Mouse (Mus musculus) kidney, embryonic 14.5 days (tissue): ENCODE results near the gene Med4. TPM values are rescaled to one million over a fixed set of nuclear protein-coding genes. Genes with fewer than 3 reads are reported as not detected.
A peak's percentile ranks its signal among the peaks of the same experiment; 100 is the strongest.

ENCODE experiments used
- ATAC-seq: fragments of 200-750 bp; cut with Nextera tagmentation; 2 replicates; pipeline ENCODE4 v1.8.0; 2017; ENCODE audit warnings: moderate number of reproducible peaks, mild to moderate bottlenecking, moderate TSS enrichment, moderate library complexity; ENCODE audit not compliant: low FRiP score, low TSS enrichment
- H3K27ac ChIP-seq: fragments of 300-500 bp; sonication (generic); 2 replicates; pipeline ENCODE4 v1.5.1; 2014; ENCODE audit warnings: low read depth, mild to moderate bottlenecking, low read length, moderate library complexity, mixed read lengths
- H3K27me3 ChIP-seq: fragments of 300-500 bp; sonication (generic); 2 replicates; pipeline ENCODE4 v1.6.1; 2014; ENCODE audit warnings: mild to moderate bottlenecking, low read length; ENCODE audit not compliant: control insufficient read depth, insufficient read depth
- H3K36me3 ChIP-seq: fragments of 300-500 bp; sonication (generic); 2 replicates; pipeline ENCODE4 v1.6.1; 2014; ENCODE audit warnings: low read length, mixed read lengths; ENCODE audit not compliant: control insufficient read depth, insufficient read depth
- H3K4me1 ChIP-seq: fragments of 300-500 bp; sonication (generic); 2 replicates; pipeline ENCODE4 v1.6.1; 2014; ENCODE audit warnings: low read length, mixed read lengths; ENCODE audit not compliant: control insufficient read depth, insufficient read depth
- H3K4me2 ChIP-seq: fragments of 300-500 bp; sonication (generic); replicated peaks from 2 replicates; pipeline ENCODE4 v1.6.1; 2014; ENCODE audit warnings: low read depth, mild to moderate bottlenecking, low read length
- H3K4me3 ChIP-seq: fragments of 300-500 bp; sonication (generic); 2 replicates; pipeline ENCODE4 v1.5.1; 2014; ENCODE audit warnings: mild to moderate bottlenecking, low read length
- H3K9ac ChIP-seq: fragments of 300-500 bp; sonication (generic); 2 replicates; pipeline ENCODE4 v1.6.1; 2014; ENCODE audit warnings: low read depth, mild to moderate bottlenecking, low read length, moderate library complexity
- H3K9me3 ChIP-seq: fragments of 300-500 bp; sonication (generic); 2 replicates; pipeline ENCODE4 v1.6.1; 2016; ENCODE audit warnings: low read length; ENCODE audit not compliant: control insufficient read depth
- WGBS: fragments of 180-500 bp; shearing (Covaris S2); extraction: QIAGEN DNeasy Blood & Tissue Kit; methylation state at CpG from one replicate; pipeline ENCODE4 v1.1.7; 2014; 5-methylcytosine and 5-hydroxymethylcytosine counted together
- polyA plus RNA-seq: library from polyadenylated mRNA; unstranded; fragments of >200 nt; fragmentation: Nextera tagmentation; extraction: Ambion mirVana; gene quantifications from 2 replicates; pipeline ENCODE4 v1.2.1, GENCODE M21; 2014

Gene Med4
- polyA plus RNA-seq, 1 experiment from 2014 or later = 90.6 TPM

DNA sequence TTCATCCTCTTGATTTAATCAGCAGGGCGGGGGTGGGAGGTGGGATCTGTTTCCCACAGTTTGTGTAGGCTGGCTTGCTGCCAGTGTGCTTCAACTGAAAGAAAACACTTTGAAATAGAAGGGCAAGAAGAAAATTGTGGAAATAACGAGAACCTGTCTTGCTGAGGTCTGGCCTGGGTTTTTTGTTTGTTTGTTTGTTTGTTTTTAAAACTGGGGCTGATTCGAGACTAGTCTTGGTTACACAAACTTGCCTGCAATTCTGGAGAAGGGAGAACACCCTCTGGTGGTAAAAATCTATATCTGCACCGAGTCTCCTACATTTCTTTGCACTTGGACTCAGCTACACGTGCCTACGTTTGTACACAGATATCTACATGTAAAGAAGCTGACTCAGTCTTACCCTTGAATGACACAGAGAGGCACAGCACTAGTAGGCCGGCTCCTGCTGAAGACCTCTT, 35.2 kb upstream of the Med4 start:
- H3K36me3 ChIP-seq = no peaks in the 10 kb centered on the region
- no peak overlapping the region for H3K9ac ChIP-seq
- peak overlapping the region; percentile 1; the same call in 1 of the 2 replicates for H3K27ac ChIP-seq
- peaks cover 19% of the 10 kb centered on the region; the same call in 1 of the 2 replicates for H3K4me1 ChIP-seq
- H3K4me3 ChIP-seq = no peak overlapping the region
- H3K27me3 ChIP-seq = no peaks in the 10 kb centered on the region
- WGBS = 23% methylated on average over 7 of the region's 7 CpGs
- peak; percentile 60; the same call in 1 of the 2 replicates for ATAC-seq
- H3K4me2 ChIP-seq = no peak overlapping the region
- H3K9me3 ChIP-seq = no peaks in the 10 kb centered on the region

GRCm38 (mm10) chr14:73475506-73475905, 34.3 kb upstream of the Med4 start:
- ATAC-seq = no peak; the same call in 1 of the 2 replicates
- Histone ChIP-seq H3K4me3 (no peak overlapping the region), H3K27me3 (no peaks in the 10 kb centered on the region), H3K4me1 (peaks cover 19% of the 10 kb centered on the region; the same call in 1 of the 2 replicates), H3K9ac (no peak overlapping the region), H3K27ac (no peak overlapping the region), H3K9me3 (no peaks in the 10 kb centered on the region), H3K36me3 (no peaks in the 10 kb centered on the region), H3K4me2 (no peak overlapping the region)
- 44% methylated on average over 7 of the region's 7 CpGs for WGBS

DNA sequence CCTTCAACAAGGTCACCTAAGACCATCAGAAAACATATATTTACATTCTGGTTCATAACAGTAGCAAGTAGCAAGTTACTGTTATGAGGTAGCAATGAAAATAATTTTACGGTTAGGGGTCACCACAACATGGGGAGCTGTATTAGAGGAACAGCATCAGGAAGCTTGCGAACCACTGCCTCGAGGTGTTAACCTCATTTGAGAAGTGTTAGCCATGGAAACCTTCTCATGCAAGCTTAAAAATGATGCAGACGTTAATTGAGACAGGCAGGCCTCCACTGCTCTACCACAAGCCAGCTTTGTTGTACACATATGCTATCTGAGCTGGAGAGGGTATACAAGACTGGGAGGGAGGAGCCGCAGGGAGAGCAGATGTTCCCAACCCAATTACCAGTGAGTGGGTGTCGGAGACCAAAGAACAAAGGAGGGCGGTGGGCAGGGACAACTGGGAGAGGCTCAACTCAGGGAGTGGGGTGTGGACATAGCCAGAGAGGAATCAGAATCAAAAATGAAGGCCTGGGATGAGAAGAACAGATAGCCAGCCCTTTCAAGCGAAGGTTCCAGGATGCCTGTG, 33.4 kb upstream of the Med4 start:
- no peaks in the 10 kb centered on the region for H3K27me3 ChIP-seq
- ATAC-seq = no peak
- WGBS = 66% methylated on average over 8 of the region's 8 CpGs

DNA sequence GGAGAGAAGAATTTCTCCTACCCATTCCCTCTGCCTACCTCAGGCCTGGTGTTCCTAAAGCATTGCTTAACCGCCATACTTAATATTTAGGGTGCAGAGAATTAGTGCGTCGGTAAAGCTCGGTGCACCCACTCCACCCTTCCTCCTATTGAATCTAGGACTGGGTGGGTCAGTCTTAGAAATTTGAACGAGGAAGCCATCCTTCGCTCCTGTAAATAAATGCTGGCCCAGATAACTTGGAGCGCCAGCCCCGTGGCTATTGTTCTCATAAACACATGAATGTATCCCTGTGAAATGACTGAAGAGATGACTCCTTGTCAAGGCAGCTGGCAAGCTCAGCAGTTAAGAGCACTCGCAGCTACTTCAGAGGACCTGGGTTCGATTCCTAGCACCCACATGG, 32.7 kb upstream of the Med4 start:
- H3K4me3 ChIP-seq = no peak overlapping the region
- peaks cover 19% of the 10 kb centered on the region; the same call in 1 of the 2 replicates for H3K4me1 ChIP-seq
- H3K27ac ChIP-seq = no peak overlapping the region
- no peaks in the 10 kb centered on the region for H3K27me3 ChIP-seq
- no peaks in the 10 kb centered on the region for H3K36me3 ChIP-seq
- WGBS = 95% methylated on average over 10 of the region's 10 CpGs
- H3K9me3 ChIP-seq = no peaks in the 10 kb centered on the region
- ATAC-seq = no peak
- no peak overlapping the region for H3K4me2 ChIP-seq
- no peak overlapping the region for H3K9ac ChIP-seq

More for the DNA sequence above, 33.4 kb upstream of the Med4 start:
- no peaks in the 10 kb centered on the region for H3K36me3 ChIP-seq
- H3K27ac ChIP-seq = no peak overlapping the region
- H3K4me2 ChIP-seq = no peak overlapping the region
- peaks cover 19% of the 10 kb centered on the region; the same call in 1 of the 2 replicates for H3K4me1 ChIP-seq
- H3K4me3 ChIP-seq = no peak overlapping the region
- H3K9me3 ChIP-seq = no peaks in the 10 kb centered on the region
- H3K9ac ChIP-seq = no peak overlapping the region

DNA sequence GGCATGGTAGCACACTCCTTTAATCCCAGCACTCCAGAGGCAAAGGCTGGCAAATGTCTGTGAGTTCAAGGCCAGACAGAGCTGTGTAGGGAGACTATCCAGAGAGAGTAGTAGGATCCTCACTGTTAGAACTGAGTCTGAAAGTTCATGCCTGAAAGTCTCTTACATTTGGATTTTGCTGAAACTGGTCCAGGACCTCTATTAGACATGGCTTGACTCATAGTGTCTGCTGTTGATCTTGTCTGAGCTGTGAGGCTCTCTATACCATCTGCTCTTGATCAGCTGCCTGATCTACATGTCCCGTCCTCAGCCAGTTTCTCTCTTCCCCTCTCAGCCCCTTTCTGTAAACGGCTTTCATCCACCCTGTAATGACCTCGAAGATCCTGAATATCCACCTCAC, 31.5 kb upstream of the Med4 start:
- no peak overlapping the region for H3K9ac ChIP-seq
- no peaks in the 10 kb centered on the region for H3K9me3 ChIP-seq
- ATAC-seq = no peak
- H3K4me3 ChIP-seq = no peak overlapping the region
- H3K27me3 ChIP-seq = no peaks in the 10 kb centered on the region
- WGBS = 79% methylated on average over 3 of the region's 3 CpGs
- H3K4me2 ChIP-seq = no peak overlapping the region
- no peaks in the 10 kb centered on the region for H3K36me3 ChIP-seq
- peaks cover 10% of the 10 kb centered on the region; the same call in 1 of the 2 replicates for H3K4me1 ChIP-seq
- no peak overlapping the region for H3K27ac ChIP-seq

DNA sequence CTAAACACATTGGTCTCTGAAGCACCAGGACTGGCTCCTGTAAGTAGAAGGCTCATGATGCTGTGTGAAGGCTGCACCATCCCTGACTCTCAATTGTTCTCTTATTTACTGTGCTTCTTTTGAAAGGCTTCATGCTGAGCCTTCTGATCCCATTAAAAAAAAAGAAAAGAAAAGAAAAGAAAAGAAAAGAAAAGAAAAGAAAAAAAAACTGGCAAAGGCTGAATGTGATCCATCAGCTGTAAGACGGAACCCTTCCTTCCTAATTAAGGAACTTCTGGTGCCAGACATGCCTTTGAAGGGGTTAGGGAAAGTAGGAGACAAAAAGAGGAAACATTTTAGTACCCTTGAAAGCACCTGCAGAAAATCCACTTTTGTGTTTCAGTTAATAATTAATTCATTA, 30.1 kb upstream of the Med4 start:
- ATAC-seq = no peak
- Histone ChIP-seq H3K9me3 (no peaks in the 10 kb centered on the region), H3K4me3 (no peak overlapping the region), H3K4me1 (peaks cover 4% of the 10 kb centered on the region; the same call in 1 of the 2 replicates), H3K36me3 (no peaks in the 10 kb centered on the region), H3K9ac (no peak overlapping the region), H3K27me3 (no peaks in the 10 kb centered on the region), H3K27ac (no peak overlapping the region), H3K4me2 (no peak overlapping the region)
- 73% methylated on average over 1 of the region's 1 CpGs for WGBS

- Histone ChIP-seq H3K27ac (no peak overlapping the region), H3K4me2 (no peak overlapping the region), H3K27me3 (no peaks in the 10 kb centered on the region), H3K9me3 (no peaks in the 10 kb centered on the region), H3K4me1 (no peaks in the 10 kb centered on the region), H3K36me3 (no peaks in the 10 kb centered on the region), H3K9ac (no peak overlapping the region), H3K4me3 (no peak overlapping the region)
- WGBS = 43% methylated on average over 5 of the region's 5 CpGs
- ATAC-seq = peak; percentile 70
Measured at GRCm38 (mm10) chr14:73483516-73484229, 26.2 kb upstream of the Med4 start.

GRCm38 (mm10) chr14:73484366-73485110, 25.3 kb upstream of the Med4 start:
- 76% methylated on average over 3 of the region's 3 CpGs for WGBS
- Histone ChIP-seq H3K27ac (no peak overlapping the region), H3K9ac (no peak overlapping the region), H3K36me3 (no peaks in the 10 kb centered on the region), H3K9me3 (no peaks in the 10 kb centered on the region), H3K4me3 (no peak overlapping the region), H3K27me3 (no peaks in the 10 kb centered on the region), H3K4me1 (no peaks in the 10 kb centered on the region), H3K4me2 (no peak overlapping the region)
- ATAC-seq = no peak

- H3K9me3 ChIP-seq = no peaks in the 10 kb centered on the region
Measured at GRCm38 (mm10) chr14:73486641-73487040, 23.2 kb upstream of the Med4 start.

More at GRCm38 (mm10) chr14:73486641-73487040, 23.2 kb upstream of the Med4 start:
- WGBS = 68% methylated on average over 5 of the region's 5 CpGs
- Histone ChIP-seq H3K36me3 (no peaks in the 10 kb centered on the region), H3K27ac (no peak overlapping the region), H3K4me1 (no peaks in the 10 kb centered on the region), H3K27me3 (no peaks in the 10 kb centered on the region), H3K9ac (no peak overlapping the region), H3K4me2 (no peak overlapping the region), H3K4me3 (no peak overlapping the region)
- ATAC-seq = no peak
